Mouse (Mus musculus) adrenal gland, postnatal 4 days (tissue): ENCODE measurements around the gene Hoxb1. TPM values are rescaled to one million over a fixed set of nuclear protein-coding genes. Genes with fewer than 3 reads are reported as not detected.

ENCODE experiments used
- DNase-seq, 2 experiments: peaks; one replicate each; pipeline ENCODE4 v3.0.0; 2021 to 2022; ENCODE audit warnings: low spot score in 2 of 2, mixed read lengths in 2 of 2
- long read RNA-seq, 2 experiments: library from polyadenylated mRNA; stranded (forward); transcript quantifications; one replicate each; pipeline ENCODE4 v2.0.0; 2021
- total RNA-seq, 2 experiments: library from RNA; stranded (reverse); gene quantifications; 2 replicates each; pipeline ENCODE4 v1.2.3; 2021

The Hoxb1 gene
- total RNA-seq, result not detected
- long read RNA-seq, experiment 1, result 0 reads
- long read RNA-seq, experiment 2, result 0 reads

GRCm38 (mm10) chr11:96365441-96366091 is at the start of gene Hoxb1:
TSS of gene Hoxb1 (plus strand) at chr11:96365752.
- DNase-seq, result no peak

GRCm38 (mm10) chr11:96316696-96317607 is 48.6 kb upstream of the Hoxb1 start:
- DNase-seq, result no peak

- DNase-seq, result no peak
Measured at GRCm38 (mm10) chr11:96317608-96318367, 47.8 kb upstream of the Hoxb1 start, which contains the start of gene Hoxb4. TSS of gene Hoxb4 (plus strand) at chr11:96318267.

GRCm38 (mm10) chr11:96318368-96319070 is 47.0 kb upstream of the Hoxb1 start:
- no peak for DNase-seq

GRCm38 (mm10) chr11:96319071-96319902 is 46.3 kb upstream of the Hoxb1 start:
- DNase-seq, result no peak

GRCm38 (mm10) chr11:96319910-96320309 is 45.6 kb upstream of the Hoxb1 start:
- no peak for DNase-seq

GRCm38 (mm10) chr11:96320688-96321087 is 44.9 kb upstream of the Hoxb1 start:
- no peak for DNase-seq

GRCm38 (mm10) chr11:96321846-96322245 is 43.7 kb upstream of the Hoxb1 start:
- no peak for DNase-seq

- no peak for DNase-seq
Measured at GRCm38 (mm10) chr11:96322738-96323137, 42.8 kb upstream of the Hoxb1 start.

GRCm38 (mm10) chr11:96323154-96323553 is 42.4 kb upstream of the Hoxb1 start, which contains the start of gene Hoxb3:
TSS of gene Hoxb3 (plus strand) at chr11:96323326.
- DNase-seq, result no peak

- DNase-seq, result no peak
Measured at GRCm38 (mm10) chr11:96324125-96324524, 41.4 kb upstream of the Hoxb1 start.

GRCm38 (mm10) chr11:96324965-96325364 is 40.6 kb upstream of the Hoxb1 start:
- no peak for DNase-seq

- no peak for DNase-seq
Measured at GRCm38 (mm10) chr11:96325747-96326212, 39.8 kb upstream of the Hoxb1 start.

- no peak for DNase-seq
Measured at GRCm38 (mm10) chr11:96326705-96327104, 38.8 kb upstream of the Hoxb1 start.

- no peak for DNase-seq
Measured at GRCm38 (mm10) chr11:96327122-96327521, 38.4 kb upstream of the Hoxb1 start.

GRCm38 (mm10) chr11:96327750-96328149 is 37.8 kb upstream of the Hoxb1 start:
- no peak for DNase-seq

GRCm38 (mm10) chr11:96328605-96329004 is 36.9 kb upstream of the Hoxb1 start:
- no peak for DNase-seq

GRCm38 (mm10) chr11:96332105-96332504 is 33.4 kb upstream of the Hoxb1 start:
- DNase-seq, result no peak

GRCm38 (mm10) chr11:96332618-96333032 is 32.9 kb upstream of the Hoxb1 start:
- DNase-seq, result no peak
